Mouse (Mus musculus): ENCODE results near the gene Lcmt1.

Lcmt1 gene

GRCm38 (mm10) chr7:123462070-123462501 is 92.5 kb downstream of the Lcmt1 start, which contains the start of gene Aqp8:
Gene Aqp8 (plus strand): TSS chr7:123462291.
- DNase-seq = peak; percentile 34

DNA sequence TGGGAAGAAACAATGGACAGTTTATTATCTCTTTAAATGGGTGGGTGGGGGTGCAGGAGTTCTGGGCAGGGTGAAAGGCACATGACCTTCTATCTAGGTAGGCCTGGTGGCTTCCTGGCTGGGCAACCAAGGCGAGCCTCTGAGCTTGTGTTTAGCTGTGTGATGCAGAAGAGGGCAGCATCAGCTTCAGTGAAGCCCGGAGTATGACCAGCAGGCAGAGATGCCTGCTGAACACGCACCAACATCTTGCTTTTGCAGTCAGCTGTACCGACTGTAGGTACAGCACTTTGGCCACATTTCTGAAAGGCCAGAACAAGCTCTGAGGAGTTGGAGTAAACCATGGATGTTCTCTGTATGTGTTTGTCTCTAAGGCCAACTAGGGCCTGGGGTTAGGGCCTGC is 94.0 kb downstream of the Lcmt1 start:
- DNase-seq = no peak

DNA sequence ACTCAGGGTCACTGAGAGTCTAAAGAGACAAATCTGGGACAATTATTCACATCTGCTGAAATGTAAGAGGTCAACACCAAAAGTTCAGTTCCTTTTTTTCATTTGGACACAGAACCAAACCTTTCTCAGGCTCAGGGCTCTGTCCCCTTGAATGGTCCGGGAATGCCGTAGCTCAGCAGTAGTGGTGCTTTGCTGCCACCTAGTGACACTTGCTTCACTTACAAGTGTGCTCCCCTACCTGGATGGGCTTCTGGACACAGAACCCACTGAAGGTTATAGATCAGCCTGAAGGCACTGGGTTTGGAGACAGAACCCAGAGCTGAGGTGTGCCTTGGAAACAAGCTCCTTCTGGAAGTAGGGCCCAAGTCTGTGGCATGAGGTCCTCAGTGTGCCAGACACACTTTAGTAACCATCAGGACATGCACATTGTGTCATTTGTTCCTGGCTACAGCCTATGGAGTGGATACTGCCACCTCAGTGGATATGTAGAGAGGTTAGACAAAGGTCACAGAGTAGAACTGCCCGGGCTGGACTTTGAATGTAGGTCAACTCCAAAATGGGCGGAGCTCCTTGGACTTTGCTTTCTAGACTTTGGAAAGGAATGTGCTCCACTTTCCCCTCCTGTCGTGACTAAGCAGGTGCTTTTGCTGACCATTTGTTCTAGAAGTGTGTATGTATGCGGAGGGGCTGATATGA is 96.3 kb downstream of the Lcmt1 start:
- DNase-seq = peak; percentile 68

GRCm38 (mm10) chr7:123467961-123468360 is 98.4 kb downstream of the Lcmt1 start:
- peak; percentile 70 for DNase-seq

Measured in cerebellum, adult 9-11 months (tissue).